Mouse (Mus musculus) lung, postnatal 0 days (tissue): ENCODE measurements around the gene Adamts18. TPM values are rescaled to one million over a fixed set of nuclear protein-coding genes. Genes with fewer than 3 reads are reported as not detected.

ENCODE experiments used
- ATAC-seq: fragments of 200-750 bp; cut with Nextera tagmentation; 2 replicates; pipeline ENCODE4 v1.8.0; 2017; ENCODE audit warnings: moderate library complexity
- DNase-seq: peaks from one replicate; pipeline ENCODE4 v3.0.0-alpha.2; 2016; ENCODE audit warnings: low spot score
- H3K27ac ChIP-seq: fragments of 300-500 bp; sonication (generic); 2 replicates; pipeline ENCODE4 v1.5.1; 2014; ENCODE audit warnings: antibody characterized with exemption, mild to moderate bottlenecking, low read length, mixed read lengths
- H3K27me3 ChIP-seq: fragments of 300-500 bp; sonication (generic); replicated peaks from 2 replicates; pipeline ENCODE4 v1.6.1; 2014; ENCODE audit warnings: low read length, mixed read lengths; ENCODE audit not compliant: insufficient read depth
- H3K36me3 ChIP-seq: fragments of 300-500 bp; sonication (generic); 2 replicates; pipeline ENCODE4 v1.6.1; 2014; ENCODE audit warnings: low read length, mixed read lengths; ENCODE audit not compliant: insufficient read depth
- H3K4me1 ChIP-seq: fragments of 300-500 bp; sonication (generic); 2 replicates; pipeline ENCODE4 v1.6.1; 2014; ENCODE audit warnings: antibody characterized with exemption, low read depth, low read length, mixed read lengths; ENCODE audit not compliant: insufficient read depth
- H3K4me2 ChIP-seq: fragments of 300-500 bp; sonication (generic); replicated peaks from 2 replicates; pipeline ENCODE4 v1.6.1; 2014; ENCODE audit warnings: low read depth, mild to moderate bottlenecking, low read length, moderate library complexity, mixed read lengths
- H3K4me3 ChIP-seq: fragments of 300-500 bp; sonication (generic); 2 replicates; pipeline ENCODE4 v1.5.1; 2014; ENCODE audit warnings: low read depth, low read length
- H3K9ac ChIP-seq: fragments of 300-500 bp; sonication (generic); replicated peaks from 2 replicates; pipeline ENCODE4 v1.6.1; 2014; ENCODE audit warnings: low read depth, mild to moderate bottlenecking
- H3K9me3 ChIP-seq: fragments of 300-500 bp; sonication (generic); 2 replicates; pipeline ENCODE4 v1.6.1; 2016; ENCODE audit warnings: low read length, mixed read lengths
- CTCF ChIP-seq: IDR thresholded peaks from 2 replicates; pipeline ENCODE4 v1.5.1; 2016; ENCODE audit warnings: antibody characterized with exemption, mild to moderate bottlenecking
- EP300 ChIP-seq: IDR thresholded peaks from 2 replicates; pipeline ENCODE4 v1.6.1; 2016; ENCODE audit warnings: antibody characterized with exemption, mild to moderate bottlenecking, control low read depth
- WGBS: fragments of 180-500 bp; shearing (Covaris S2); extraction: QIAGEN DNeasy Blood & Tissue Kit; methylation state at CpG from one replicate; pipeline ENCODE4 v1.1.7; 2014; 5-methylcytosine and 5-hydroxymethylcytosine counted together
- polyA plus RNA-seq: library from polyadenylated mRNA; unstranded; fragments of >200 nt; fragmentation: Nextera tagmentation; extraction: Ambion mirVana; gene quantifications from 2 replicates; pipeline ENCODE4 v1.2.1, GENCODE M21; 2015

Gene Adamts18
- polyA plus RNA-seq, 1 experiment from 2014 or later, result 0.23 TPM

- ATAC-seq (no peak), DNase-seq (no peak)
- no peak overlapping the region for H3K4me3 ChIP-seq
- H3K4me2 ChIP-seq, result no peak overlapping the region
- no peak overlapping the region for H3K27ac ChIP-seq
- 93% methylated on average over 5 of the region's 5 CpGs for WGBS
- H3K4me1 ChIP-seq, result no peaks in the 10 kb centered on the region
- H3K36me3 ChIP-seq, result no peaks in the 10 kb centered on the region
- no peak for TF ChIP-seq EP300
- no peak for TF ChIP-seq CTCF
- H3K27me3 ChIP-seq, result no peaks in the 10 kb centered on the region
- H3K9ac ChIP-seq, result no peak overlapping the region
- no peaks in the 10 kb centered on the region for H3K9me3 ChIP-seq
Observed at GRCm38 (mm10) chr8:113656154-113656553, 192.4 kb downstream of the Adamts18 start.

GRCm38 (mm10) chr8:113653151-113653550 is 195.4 kb downstream of the Adamts18 start:
- Histone ChIP-seq H3K27me3 (no peaks in the 10 kb centered on the region), H3K36me3 (no peaks in the 10 kb centered on the region), H3K27ac (no peak overlapping the region), H3K4me2 (no peak overlapping the region), H3K4me1 (no peaks in the 10 kb centered on the region), H3K9me3 (no peaks in the 10 kb centered on the region), H3K4me3 (no peak overlapping the region), H3K9ac (no peak overlapping the region)
- DNase-seq (no peak), ATAC-seq (no peak)
- WGBS, result 48% methylated on average over 4 of the region's 4 CpGs
- TF ChIP-seq EP300, result no peak
- TF ChIP-seq CTCF, result no peak

GRCm38 (mm10) chr8:113652450-113652849 is 196.1 kb downstream of the Adamts18 start:
- Histone ChIP-seq H3K4me1 (no peaks in the 10 kb centered on the region), H3K9me3 (no peaks in the 10 kb centered on the region), H3K4me3 (no peak overlapping the region), H3K27me3 (no peaks in the 10 kb centered on the region), H3K27ac (no peak overlapping the region), H3K4me2 (no peak overlapping the region), H3K9ac (no peak overlapping the region), H3K36me3 (no peaks in the 10 kb centered on the region)
- WGBS, result 79% methylated on average over 11 of the region's 12 CpGs
- ATAC-seq (no peak), DNase-seq (no peak)
- no peak for TF ChIP-seq CTCF
- no peak for TF ChIP-seq EP300

Other genes starting within 250 kb of the Adamts18 start
- 4.1 and 4.7 TPM in 2 replicates for gene Mon1b, start 213.2 kb downstream of the Adamts18 start, polyA plus RNA-seq
- gene Syce1l, start 205.5 kb downstream of the Adamts18 start, polyA plus RNA-seq, result 0.13 TPM in 1 of 2 replicates, not detected in the other